Mouse (Mus musculus): Measurements from ENCODE around the gene Tmod4.

DNA sequence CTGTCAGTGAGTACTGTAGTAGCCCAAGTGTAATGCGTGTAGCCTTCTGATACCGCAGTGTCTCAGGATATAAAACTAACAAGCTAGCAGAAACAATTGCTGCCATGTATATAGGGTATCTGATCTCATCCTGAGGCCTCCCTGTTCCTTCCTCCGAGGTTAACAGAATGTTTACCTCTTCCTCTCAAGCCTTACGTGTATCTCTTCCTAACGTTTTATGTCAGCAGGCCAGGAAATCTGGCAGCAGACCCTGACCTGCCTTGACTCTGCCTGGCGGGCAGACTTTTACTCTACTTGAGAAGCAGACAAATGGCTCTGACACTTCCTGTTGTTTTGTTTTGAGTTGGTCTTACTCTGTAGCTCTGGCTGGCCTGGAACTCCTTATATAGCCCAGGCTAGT, 2.7 kb upstream of the Tmod4 start:
- TF ChIP-seq EP300 (IDR thresholded peaks at IDR 0.05; ENCODE audit: insufficient read depth, low read depth, low read length) (no peak), CTCF (IDR thresholded peaks at IDR 0.05; ENCODE audit: low read depth, low read length) (no peak)
